Mouse (Mus musculus): ENCODE data around the gene Ccdc175. TPM values are rescaled to one million over a fixed set of nuclear protein-coding genes. Genes with fewer than 3 reads are reported as not detected.

Gene Ccdc175
- not detected in 2 replicates for polyA plus RNA-seq (2015; fragmentation: Nextera tagmentation; extraction: Ambion mirVana)

GRCm38 (mm10) chr12:72184929-72185328, at the start of gene Ccdc175:
Gene Ccdc175, minus strand, starts transcription at chr12:72185029.
- H3K4me2 ChIP-seq (ENCODE audit: low read depth, low read length), result no peak within 1 kb of the TSS
- H3K36me3 ChIP-seq (ENCODE audit: control insufficient read depth, insufficient read depth, low read length), result no peaks in the 10 kb centered on the region
- ATAC-seq (ENCODE audit: low read depth), result no peak
- WGBS, result 46% methylated on average over 12 of the region's 12 CpGs
- no peaks in the 10 kb centered on the region for H3K9me3 ChIP-seq (ENCODE audit: control insufficient read depth, low read length)
- H3K4me3 ChIP-seq (ENCODE audit: low read length), result no peak within 1 kb of the TSS
- H3K27ac ChIP-seq (ENCODE audit: low read length), result no peak within 1 kb of the TSS
- H3K27me3 ChIP-seq (ENCODE audit: control insufficient read depth, insufficient read depth, low read depth, low read length), result no peaks in the 10 kb centered on the region
- no peak within 1 kb of the TSS for H3K9ac ChIP-seq (ENCODE audit: low read length)
- no peaks in the 10 kb centered on the region for H3K4me1 ChIP-seq (replicated peaks; ENCODE audit: control insufficient read depth, insufficient read depth, low read length)

- Histone ChIP-seq H3K27me3 (ENCODE audit: control insufficient read depth, insufficient read depth, low read depth, low read length) (peaks cover 9% of the 10 kb centered on the region), H3K4me1 (replicated peaks; ENCODE audit: control insufficient read depth, insufficient read depth, low read length) (no peaks in the 10 kb centered on the region), H3K9ac (ENCODE audit: low read length) (no peak overlapping the region), H3K4me3 (ENCODE audit: low read length) (no peak overlapping the region), H3K36me3 (ENCODE audit: control insufficient read depth, insufficient read depth, low read length) (no peaks in the 10 kb centered on the region), H3K4me2 (ENCODE audit: low read depth, low read length) (no peak overlapping the region), H3K27ac (ENCODE audit: low read length) (no peak overlapping the region), H3K9me3 (ENCODE audit: control insufficient read depth, low read length) (no peaks in the 10 kb centered on the region)
- no peak for ATAC-seq (ENCODE audit: low read depth)
- WGBS, result 88% methylated on average over 3 of the region's 3 CpGs
Observed at GRCm38 (mm10) chr12:72234151-72234550, 49.3 kb upstream of the Ccdc175 start.

GRCm38 (mm10) chr12:72232826-72233790, 48.3 kb upstream of the Ccdc175 start:
- H3K9ac ChIP-seq (ENCODE audit: low read length), result no peak overlapping the region
- no peak overlapping the region for H3K27ac ChIP-seq (ENCODE audit: low read length)
- H3K36me3 ChIP-seq (ENCODE audit: control insufficient read depth, insufficient read depth, low read length), result no peaks in the 10 kb centered on the region
- H3K4me3 ChIP-seq (ENCODE audit: low read length), result no peak overlapping the region
- peaks cover 9% of the 10 kb centered on the region for H3K27me3 ChIP-seq (ENCODE audit: control insufficient read depth, insufficient read depth, low read depth, low read length)
- 71% methylated on average over 19 of the region's 19 CpGs for WGBS
- H3K4me1 ChIP-seq (replicated peaks; ENCODE audit: control insufficient read depth, insufficient read depth, low read length), result no peaks in the 10 kb centered on the region
- no peak for ATAC-seq (ENCODE audit: low read depth)
- H3K4me2 ChIP-seq (ENCODE audit: low read depth, low read length), result no peak overlapping the region
- no peaks in the 10 kb centered on the region for H3K9me3 ChIP-seq (ENCODE audit: control insufficient read depth, low read length)

- Histone ChIP-seq H3K27ac (ENCODE audit: low read length) (no peak overlapping the region), H3K27me3 (ENCODE audit: control insufficient read depth, insufficient read depth, low read depth, low read length) (peaks cover 7% of the 10 kb centered on the region), H3K9ac (ENCODE audit: low read length) (no peak overlapping the region), H3K9me3 (ENCODE audit: control insufficient read depth, low read length) (no peaks in the 10 kb centered on the region), H3K4me3 (ENCODE audit: low read length) (no peak overlapping the region), H3K4me1 (replicated peaks; ENCODE audit: control insufficient read depth, insufficient read depth, low read length) (no peaks in the 10 kb centered on the region), H3K36me3 (ENCODE audit: control insufficient read depth, insufficient read depth, low read length) (no peaks in the 10 kb centered on the region), H3K4me2 (ENCODE audit: low read depth, low read length) (no peak overlapping the region)
- 82% methylated on average over 3 of the region's 3 CpGs for whole genome bisulfite sequencing
- no peak for ATAC-seq (ENCODE audit: low read depth)
Observed at GRCm38 (mm10) chr12:72232176-72232575, 47.3 kb upstream of the Ccdc175 start.

- 70% methylated on average over 8 of the region's 8 CpGs for WGBS
- Histone ChIP-seq H3K4me1 (replicated peaks; ENCODE audit: control insufficient read depth, insufficient read depth, low read length) (no peaks in the 10 kb centered on the region), H3K36me3 (ENCODE audit: control insufficient read depth, insufficient read depth, low read length) (no peaks in the 10 kb centered on the region), H3K9ac (ENCODE audit: low read length) (no peak overlapping the region), H3K4me3 (ENCODE audit: low read length) (no peak overlapping the region), H3K27me3 (ENCODE audit: control insufficient read depth, insufficient read depth, low read depth, low read length) (no peaks in the 10 kb centered on the region), H3K9me3 (ENCODE audit: control insufficient read depth, low read length) (no peaks in the 10 kb centered on the region), H3K27ac (ENCODE audit: low read length) (no peak overlapping the region), H3K4me2 (ENCODE audit: low read depth, low read length) (no peak overlapping the region)
- ATAC-seq (ENCODE audit: low read depth), result no peak
Observed at GRCm38 (mm10) chr12:72229451-72230196, 44.8 kb upstream of the Ccdc175 start.

GRCm38 (mm10) chr12:72227731-72228130, 42.9 kb upstream of the Ccdc175 start:
- no peaks in the 10 kb centered on the region for H3K36me3 ChIP-seq (ENCODE audit: control insufficient read depth, insufficient read depth, low read length)
- H3K9me3 ChIP-seq (ENCODE audit: control insufficient read depth, low read length), result no peaks in the 10 kb centered on the region
- H3K4me1 ChIP-seq (replicated peaks; ENCODE audit: control insufficient read depth, insufficient read depth, low read length), result no peaks in the 10 kb centered on the region
- H3K27me3 ChIP-seq (ENCODE audit: control insufficient read depth, insufficient read depth, low read depth, low read length), result no peaks in the 10 kb centered on the region
- H3K27ac ChIP-seq (ENCODE audit: low read length), result no peak overlapping the region
- WGBS, result 87% methylated on average over 6 of the region's 6 CpGs
- H3K9ac ChIP-seq (ENCODE audit: low read length), result no peak overlapping the region
- ATAC-seq (ENCODE audit: low read depth), result no peak
- no peak overlapping the region for H3K4me2 ChIP-seq (ENCODE audit: low read depth, low read length)
- no peak overlapping the region for H3K4me3 ChIP-seq (ENCODE audit: low read length)

GRCm38 (mm10) chr12:72225371-72225770, 40.5 kb upstream of the Ccdc175 start:
- no peak overlapping the region for H3K4me3 ChIP-seq (ENCODE audit: low read length)
- no peaks in the 10 kb centered on the region for H3K4me1 ChIP-seq (replicated peaks; ENCODE audit: control insufficient read depth, insufficient read depth, low read length)
- H3K9me3 ChIP-seq (ENCODE audit: control insufficient read depth, low read length), result no peaks in the 10 kb centered on the region
- ATAC-seq (ENCODE audit: low read depth), result no peak
- H3K9ac ChIP-seq (ENCODE audit: low read length), result no peak overlapping the region
- WGBS, result 92% methylated on average over 3 of the region's 3 CpGs
- H3K36me3 ChIP-seq (ENCODE audit: control insufficient read depth, insufficient read depth, low read length), result no peaks in the 10 kb centered on the region
- H3K27me3 ChIP-seq (ENCODE audit: control insufficient read depth, insufficient read depth, low read depth, low read length), result no peaks in the 10 kb centered on the region
- H3K4me2 ChIP-seq (ENCODE audit: low read depth, low read length), result no peak overlapping the region
- no peak overlapping the region for H3K27ac ChIP-seq (ENCODE audit: low read length)

- H3K4me3 ChIP-seq (ENCODE audit: low read length), result no peak overlapping the region
- no peaks in the 10 kb centered on the region for H3K9me3 ChIP-seq (ENCODE audit: control insufficient read depth, low read length)
- no peaks in the 10 kb centered on the region for H3K36me3 ChIP-seq (ENCODE audit: control insufficient read depth, insufficient read depth, low read length)
- no peak for ATAC-seq (ENCODE audit: low read depth)
- no peaks in the 10 kb centered on the region for H3K4me1 ChIP-seq (replicated peaks; ENCODE audit: control insufficient read depth, insufficient read depth, low read length)
- 89% methylated on average over 16 of the region's 16 CpGs for WGBS
- H3K27ac ChIP-seq (ENCODE audit: low read length), result no peak overlapping the region
- no peaks in the 10 kb centered on the region for H3K27me3 ChIP-seq (ENCODE audit: control insufficient read depth, insufficient read depth, low read depth, low read length)
- no peak overlapping the region for H3K4me2 ChIP-seq (ENCODE audit: low read depth, low read length)
- H3K9ac ChIP-seq (ENCODE audit: low read length), result no peak overlapping the region
Observed at GRCm38 (mm10) chr12:72223557-72224102, 38.8 kb upstream of the Ccdc175 start.

GRCm38 (mm10) chr12:72213554-72213953, 28.7 kb upstream of the Ccdc175 start:
- Histone ChIP-seq H3K27ac (ENCODE audit: low read length) (0 out of 2 replicates have a peak overlapping the region, but pooled peaks have one; percentile 32), H3K9ac (ENCODE audit: low read length) (no peak overlapping the region), H3K27me3 (ENCODE audit: control insufficient read depth, insufficient read depth, low read depth, low read length) (no peaks in the 10 kb centered on the region), H3K36me3 (ENCODE audit: control insufficient read depth, insufficient read depth, low read length) (no peaks in the 10 kb centered on the region), H3K4me1 (replicated peaks; ENCODE audit: control insufficient read depth, insufficient read depth, low read length) (no peaks in the 10 kb centered on the region), H3K4me3 (ENCODE audit: low read length) (no peak overlapping the region), H3K4me2 (ENCODE audit: low read depth, low read length) (0 out of 2 replicates have a peak overlapping the region, but pooled peaks have one; percentile 19), H3K9me3 (ENCODE audit: control insufficient read depth, low read length) (no peaks in the 10 kb centered on the region)
- peak; percentile 60 for ATAC-seq (ENCODE audit: low read depth)
- WGBS, result 39% methylated on average over 5 of the region's 5 CpGs

All from lung, embryonic 16.5 days (tissue).